Mouse (Mus musculus): Measurements from ENCODE around the gene Csf1. TPM values are rescaled to one million over a fixed set of nuclear protein-coding genes. Genes with fewer than 3 reads are reported as not detected.

The Csf1 gene
- total and polyA plus RNA-seq, 3 experiments = 30.0 to 41.7 (median 32.9) TPM

DNA sequence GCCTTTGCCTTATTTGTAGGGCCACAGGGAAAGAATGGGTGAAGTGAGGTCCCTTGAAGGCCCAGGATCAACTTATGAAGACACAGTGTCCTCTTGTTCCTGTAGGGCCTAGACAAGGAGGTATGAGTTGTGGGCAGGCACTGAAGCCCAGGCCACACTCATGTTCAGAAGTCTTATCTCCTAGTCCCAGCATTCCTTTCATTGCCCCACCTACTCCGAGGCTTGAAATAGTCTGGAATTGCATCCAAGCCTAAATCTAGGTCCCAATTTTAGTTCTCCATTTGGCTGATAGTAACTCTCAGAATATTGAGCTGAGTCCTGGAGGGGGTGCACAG lies 55.9 kb downstream of the Csf1 start:
- 43% methylated on average over 1 of the region's 1 CpGs for WGBS
- Histone ChIP-seq H3K9ac (ENCODE audit: low read depth, low read length) (no peak overlapping the region), H3K4me3 (no peak overlapping the region), H3K27me3 (ENCODE audit: control insufficient read depth, insufficient read depth, low read length) (no peaks in the 10 kb centered on the region), H3K36me3 (ENCODE audit: control insufficient read depth, insufficient read depth, low read length) (peaks cover 5% of the 10 kb centered on the region; the same call in 1 of the 2 replicates), H3K79me2 (replicated peaks; ENCODE audit: control insufficient read depth, insufficient read depth, low read length) (no peaks in the 10 kb centered on the region), H3K27ac (peak overlapping the region; percentile 77), H3K4me1 (ENCODE audit: control insufficient read depth, insufficient read depth, low read length) (peaks cover 18% of the 10 kb centered on the region)
- intact Hi-C loops (cut with DNase I) = no loop called here
- peak in 1 of 2 experiments; percentile 80 for DNase-seq
- TF ChIP-seq EP300 (IDR thresholded peaks at IDR 0.05; ENCODE audit: insufficient read depth, low read depth, low read length) (peak; percentile 88), POLR2A (IDR thresholded peaks at IDR 0.05; ENCODE audit: insufficient read depth, low read depth, low read length) (no peak; the same call in 1 of the 2 replicates)

DNA sequence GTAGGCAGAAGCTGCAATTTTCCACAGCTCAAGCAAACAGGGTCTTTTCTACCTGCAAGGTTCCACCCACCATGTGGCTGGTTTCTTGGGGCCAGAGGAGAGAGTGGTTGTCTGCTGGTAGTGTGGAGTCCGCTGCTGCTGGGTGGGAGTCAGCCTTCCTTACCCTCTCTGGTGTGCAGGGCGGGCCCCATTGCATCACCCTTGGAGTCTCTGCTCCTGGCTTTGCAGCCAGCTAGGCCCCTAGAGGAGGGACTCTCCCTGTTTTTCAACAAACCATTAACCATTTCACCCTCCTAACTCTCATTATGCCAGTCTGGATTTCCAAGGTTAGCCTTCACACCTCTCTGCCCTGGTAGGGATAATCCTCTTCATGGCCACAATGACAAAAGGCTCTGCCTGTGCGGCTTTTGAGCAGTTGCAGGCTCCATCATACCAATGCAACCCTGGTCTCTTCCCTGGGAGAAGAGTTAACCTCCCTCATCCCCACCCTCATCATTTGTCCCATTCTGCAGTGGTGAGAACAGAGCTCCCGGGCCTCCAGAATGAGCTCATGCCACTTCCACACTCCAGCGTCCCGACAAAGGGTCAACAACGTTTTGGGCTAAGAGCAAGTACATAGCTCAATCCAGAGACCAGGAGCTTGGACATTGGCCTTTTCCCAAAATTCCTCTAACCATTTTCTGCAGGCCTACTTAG lies 56.4 kb downstream of the Csf1 start:
- peaks cover 18% of the 10 kb centered on the region for H3K4me1 ChIP-seq (ENCODE audit: control insufficient read depth, insufficient read depth, low read length)
- H3K27ac ChIP-seq = peak overlapping the region; percentile 77
- WGBS = 57% methylated on average over 7 of the region's 7 CpGs

DNA sequence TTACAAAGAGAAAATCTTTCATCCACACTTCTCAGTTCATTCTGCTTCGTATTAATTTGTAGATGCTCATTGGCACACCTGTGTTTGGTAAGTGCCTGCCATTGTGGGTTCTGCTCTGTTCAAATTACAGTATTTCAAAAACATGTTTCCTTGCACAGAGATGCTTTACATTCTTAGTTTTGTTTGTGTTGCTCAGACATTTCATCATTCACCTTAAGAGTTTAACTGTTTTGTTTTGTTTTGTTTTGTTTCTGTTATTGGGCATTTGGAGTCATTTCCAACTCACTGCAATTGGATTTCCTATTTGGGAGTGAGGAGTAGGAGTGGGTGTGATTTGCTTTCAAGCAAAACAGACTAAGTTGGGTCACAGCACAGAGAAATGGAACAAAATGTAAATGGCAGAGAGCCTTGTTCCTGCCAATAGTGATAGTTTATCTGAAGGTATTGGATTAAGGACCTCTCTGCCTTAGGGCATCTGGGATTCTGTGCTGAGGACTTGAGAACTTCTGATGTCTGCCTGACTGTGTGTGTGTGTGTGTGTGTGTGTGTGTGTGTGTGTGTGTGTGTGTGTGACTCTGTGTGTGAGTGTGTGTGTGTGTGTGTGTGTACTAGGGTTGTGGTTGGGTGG lies 58.4 kb downstream of the Csf1 start:
- peaks cover 16% of the 10 kb centered on the region for H3K4me1 ChIP-seq (ENCODE audit: control insufficient read depth, insufficient read depth, low read length)
- H3K27me3 ChIP-seq (ENCODE audit: control insufficient read depth, insufficient read depth, low read length) = no peaks in the 10 kb centered on the region
- intact Hi-C loops (cut with DNase I) = no loop called here
- no peaks in the 10 kb centered on the region for H3K79me2 ChIP-seq (replicated peaks; ENCODE audit: control insufficient read depth, insufficient read depth, low read length)
- H3K4me3 ChIP-seq = no peak overlapping the region
- no peak for DNase-seq
- 80% methylated on average over 1 of the region's 1 CpGs for WGBS
- H3K36me3 ChIP-seq (ENCODE audit: control insufficient read depth, insufficient read depth, low read length) = peaks cover 4% of the 10 kb centered on the region; the same call in 1 of the 2 replicates
- TF ChIP-seq POLR2A (IDR thresholded peaks at IDR 0.05; ENCODE audit: insufficient read depth, low read depth, low read length) (no peak), CTCF (IDR thresholded peaks at IDR 0.05) (no peak), EP300 (IDR thresholded peaks at IDR 0.05; ENCODE audit: insufficient read depth, low read depth, low read length) (no peak)
- no peak overlapping the region for H3K9ac ChIP-seq (ENCODE audit: low read depth, low read length)
- no peak overlapping the region for H3K27ac ChIP-seq

More for the DNA sequence above, 56.4 kb downstream of the Csf1 start:
- Histone ChIP-seq H3K27me3 (ENCODE audit: control insufficient read depth, insufficient read depth, low read length) (no peaks in the 10 kb centered on the region), H3K9ac (ENCODE audit: low read depth, low read length) (no peak overlapping the region; the same call in 1 of the 2 replicates), H3K36me3 (ENCODE audit: control insufficient read depth, insufficient read depth, low read length) (peaks cover 5% of the 10 kb centered on the region; the same call in 1 of the 2 replicates), H3K4me3 (no peak overlapping the region), H3K79me2 (replicated peaks; ENCODE audit: control insufficient read depth, insufficient read depth, low read length) (no peaks in the 10 kb centered on the region)
- no peak for TF ChIP-seq EP300 (IDR thresholded peaks at IDR 0.05; ENCODE audit: insufficient read depth, low read depth, low read length)
- TF ChIP-seq CTCF (IDR thresholded peaks at IDR 0.05) = no peak
- TF ChIP-seq POLR2A (IDR thresholded peaks at IDR 0.05; ENCODE audit: insufficient read depth, low read depth, low read length) = 0 out of 2 replicates have a peak, but pooled peaks have one; percentile 13
- intact Hi-C loops (cut with DNase I) = no loop called here
- DNase-seq = peak; percentile 76 to 80

DNA sequence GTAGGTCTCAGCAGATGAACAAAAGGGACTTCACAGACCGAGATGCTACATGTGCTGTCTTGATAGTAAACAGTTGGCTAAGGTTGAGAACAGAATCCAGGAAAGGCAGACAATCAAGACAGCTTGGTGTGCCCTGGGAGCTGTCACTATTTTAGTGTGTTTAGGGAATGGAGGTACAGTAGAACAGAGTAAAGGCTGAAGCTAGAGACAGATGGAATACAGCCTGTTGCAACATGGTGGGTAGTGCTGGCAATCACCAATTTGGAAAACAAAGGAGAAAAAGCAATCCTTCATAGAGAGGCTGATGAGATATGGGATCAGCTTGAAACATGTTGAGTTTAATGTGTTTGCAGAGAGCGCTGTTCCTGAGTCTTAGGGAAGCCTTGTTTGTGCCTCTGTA lies 59.6 kb downstream of the Csf1 start:
- no peaks in the 10 kb centered on the region for H3K27me3 ChIP-seq (ENCODE audit: control insufficient read depth, insufficient read depth, low read length)
- peaks cover 13% of the 10 kb centered on the region for H3K4me1 ChIP-seq (ENCODE audit: control insufficient read depth, insufficient read depth, low read length)
- H3K79me2 ChIP-seq (replicated peaks; ENCODE audit: control insufficient read depth, insufficient read depth, low read length) = no peaks in the 10 kb centered on the region
- H3K36me3 ChIP-seq (ENCODE audit: control insufficient read depth, insufficient read depth, low read length) = no peaks in the 10 kb centered on the region
- no peak overlapping the region for H3K9ac ChIP-seq (ENCODE audit: low read depth, low read length)
- no peak for DNase-seq
- 89% methylated on average over 2 of the region's 2 CpGs for WGBS
- no peak overlapping the region for H3K4me3 ChIP-seq
- no peak overlapping the region for H3K27ac ChIP-seq
- no peak for TF ChIP-seq EP300 (IDR thresholded peaks at IDR 0.05; ENCODE audit: insufficient read depth, low read depth, low read length)
- TF ChIP-seq CTCF (IDR thresholded peaks at IDR 0.05) = no peak
- TF ChIP-seq POLR2A (IDR thresholded peaks at IDR 0.05; ENCODE audit: insufficient read depth, low read depth, low read length) = no peak
- intact Hi-C loops (cut with DNase I) = no loop called here

DNA sequence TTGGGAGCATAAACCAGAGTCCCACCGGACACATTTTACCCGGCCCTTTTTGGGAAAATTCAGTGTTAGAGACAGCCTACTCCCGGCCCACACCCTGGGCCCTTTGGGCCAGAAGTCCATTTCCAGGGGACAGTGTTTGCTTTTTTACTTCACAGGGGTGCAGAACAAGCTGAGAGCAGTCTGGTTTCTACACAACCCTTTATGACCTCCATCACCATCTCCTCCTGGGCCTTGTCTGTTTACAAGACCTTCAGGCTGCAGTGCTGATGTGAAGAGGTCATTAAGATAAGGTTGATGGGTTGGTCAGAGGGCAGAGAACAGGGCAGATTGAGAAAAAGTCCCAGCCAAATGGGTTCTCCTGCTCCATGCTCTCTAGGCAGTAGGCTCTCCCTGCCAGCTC lies 63.4 kb downstream of the Csf1 start:
- Histone ChIP-seq H3K9ac (ENCODE audit: low read depth, low read length) (no peak overlapping the region), H3K4me3 (no peak overlapping the region), H3K79me2 (replicated peaks; ENCODE audit: control insufficient read depth, insufficient read depth, low read length) (peaks cover 3% of the 10 kb centered on the region), H3K36me3 (ENCODE audit: control insufficient read depth, insufficient read depth, low read length) (peaks cover 16% of the 10 kb centered on the region), H3K27me3 (ENCODE audit: control insufficient read depth, insufficient read depth, low read length) (no peaks in the 10 kb centered on the region), H3K27ac (peak overlapping the region; percentile 46), H3K4me1 (ENCODE audit: control insufficient read depth, insufficient read depth, low read length) (peaks cover 6% of the 10 kb centered on the region)
- 42% methylated on average over 3 of the region's 3 CpGs for whole genome bisulfite sequencing
- intact Hi-C loops (cut with DNase I) = loop anchor here (1.0 to 5.0 kb wide), 4 partner anchors 58 to 450 kb away; partner anchors contain the start of gene Gnai3
- TF ChIP-seq CTCF (IDR thresholded peaks at IDR 0.05) (no peak), POLR2A (IDR thresholded peaks at IDR 0.05; ENCODE audit: insufficient read depth, low read depth, low read length) (no peak), EP300 (IDR thresholded peaks at IDR 0.05; ENCODE audit: insufficient read depth, low read depth, low read length) (no peak)
- DNase-seq = peak; percentile 18 to 31
